16 mouse cellular contexts compared by ENCODE assay signal in genomic region chr6:136508652-136509051, GRCm38 (mm10).
"Had no signal": no experiment of that assay in that cellular context is flagged by ENCODE, and none has a peak within 500 bp of the region (broad histone marks: within the 10 kb centered on the region; RNA-seq: fewer than 3 reads in every experiment).

No protein-coding gene starts in this region.

- H3K27me3 ChIP-seq: neural tube, embryonic 13.5 days; neural tube, embryonic 15.5 days; stomach, embryonic 15.5 days had no signal

- H3K27ac ChIP-seq: neural tube, embryonic 13.5 days; neural tube, embryonic 15.5 days; stomach, embryonic 15.5 days; stomach, postnatal 0 days had no signal

- H3K4me2 ChIP-seq: neural tube, embryonic 13.5 days; neural tube, embryonic 15.5 days; stomach, embryonic 15.5 days had no signal

- DNase-seq: retina, postnatal 1 day; right cerebral cortex, adult 18-20 months; right cerebral cortex, postnatal 14 days; right cerebral cortex, postnatal 25 days; right cerebral cortex, postnatal 4 days; spleen, adult 18-20 months; thymus, adult 18-20 months; thymus, adult 2 months; thymus, postnatal 14 days; thymus, postnatal 25 days; thymus, postnatal 36 days; thymus, postnatal 4 days had no signal

- H3K36me3 ChIP-seq: neural tube, embryonic 13.5 days; neural tube, embryonic 15.5 days; stomach, embryonic 15.5 days had no signal

- H3K4me3 ChIP-seq: neural tube, embryonic 13.5 days; neural tube, embryonic 15.5 days; stomach, embryonic 15.5 days had no signal

- H3K9ac ChIP-seq: neural tube, embryonic 13.5 days; neural tube, embryonic 15.5 days; stomach, embryonic 15.5 days had no signal

- H3K9me3 ChIP-seq: neural tube, embryonic 15.5 days; stomach, embryonic 15.5 days had no signal

- H3K4me1 ChIP-seq: neural tube, embryonic 13.5 days; neural tube, embryonic 15.5 days; stomach, embryonic 15.5 days had no signal
